Mouse (Mus musculus): ENCODE measurements around the gene Selenoh. TPM values are rescaled to one million over a fixed set of nuclear protein-coding genes. Genes with fewer than 3 reads are reported as not detected.

Selenoh gene
- 83.4 and 90.7 TPM in 2 replicates for polyA plus RNA-seq (2015; fragmentation: Nextera tagmentation; extraction: Ambion mirVana)

DNA sequence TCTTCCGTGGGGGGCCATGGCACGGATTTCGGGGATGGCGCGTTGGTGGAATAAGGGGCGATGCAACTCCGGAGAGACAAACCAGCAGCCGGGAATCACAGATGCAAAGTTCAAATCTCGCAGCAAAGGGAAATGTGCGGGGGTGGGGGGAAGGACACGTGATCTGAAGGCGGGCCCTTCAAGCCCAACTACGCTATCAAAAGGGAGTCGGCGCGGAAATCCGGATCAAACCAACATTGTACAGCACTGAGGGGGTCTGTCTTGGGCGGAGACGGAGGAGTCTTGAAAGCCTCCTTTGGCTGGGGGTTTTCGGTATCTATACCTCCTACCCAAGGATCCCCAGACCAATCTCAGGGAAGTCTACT is at the start of gene Selenoh:
Selenoh (minus strand) TSS at position 202 of the 365 bp plus-strand sequence.
- 1% methylated on average over 20 of the region's 20 CpGs for WGBS
- no peak for TF ChIP-seq CTCF (IDR thresholded peaks at IDR 0.05; ENCODE audit: low read depth)
- H3K27ac ChIP-seq (ENCODE audit: low read depth, low read length), result peak within 1 kb of the TSS; percentile 24
- H3K27me3 ChIP-seq (replicated peaks; ENCODE audit: control insufficient read depth, insufficient read depth, low read length), result no peaks in the 10 kb centered on the region
- peak; percentile 92 for ATAC-seq
- peak within 1 kb of the TSS; percentile 93 for H3K4me3 ChIP-seq (ENCODE audit: low read depth, low read length)
- peak within 1 kb of the TSS; percentile 86 for H3K9ac ChIP-seq (ENCODE audit: low read depth, low read length)
- H3K9me3 ChIP-seq (ENCODE audit: control insufficient read depth), result no peaks in the 10 kb centered on the region
- peaks cover 21% of the 10 kb centered on the region; the same call in 1 of the 2 replicates for H3K36me3 ChIP-seq (ENCODE audit: control insufficient read depth, insufficient read depth)
- peak within 1 kb of the TSS; percentile 90 for H3K4me2 ChIP-seq (replicated peaks; ENCODE audit: low read depth)
- no peaks in the 10 kb centered on the region for H3K4me1 ChIP-seq (replicated peaks; ENCODE audit: control insufficient read depth, insufficient read depth, low read length)

DNA sequence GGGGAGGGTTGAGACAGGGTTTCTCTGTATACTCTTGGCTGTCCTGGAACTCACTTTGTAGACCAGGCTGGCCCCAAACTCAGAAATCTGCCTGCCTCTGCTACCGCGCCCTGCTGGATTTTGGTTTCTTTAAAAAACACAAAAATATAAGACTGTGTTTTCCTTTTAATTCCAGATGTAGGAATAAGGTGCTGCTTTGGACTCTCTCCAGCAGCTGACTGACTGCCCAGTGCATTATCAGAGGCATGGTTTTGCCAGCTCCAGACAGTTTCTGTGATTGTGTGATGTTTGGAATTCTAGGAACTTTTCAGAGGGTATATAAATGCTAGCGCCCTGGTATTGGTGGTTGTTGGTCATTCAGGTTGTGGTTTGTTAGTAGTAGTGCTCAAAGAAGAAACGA is 46.8 kb upstream of the Selenoh start:
- Histone ChIP-seq H3K27me3 (replicated peaks; ENCODE audit: control insufficient read depth, insufficient read depth, low read length) (no peaks in the 10 kb centered on the region), H3K4me1 (replicated peaks; ENCODE audit: control insufficient read depth, insufficient read depth, low read length) (0 out of 2 replicates have a peak, but pooled peaks cover 2% of the 10 kb centered on the region), H3K27ac (ENCODE audit: low read depth, low read length) (no peak overlapping the region), H3K4me3 (ENCODE audit: low read depth, low read length) (no peak overlapping the region), H3K9me3 (ENCODE audit: control insufficient read depth) (no peaks in the 10 kb centered on the region), H3K9ac (ENCODE audit: low read depth, low read length) (no peak overlapping the region), H3K4me2 (replicated peaks; ENCODE audit: low read depth) (no peak overlapping the region), H3K36me3 (ENCODE audit: control insufficient read depth, insufficient read depth) (no peaks in the 10 kb centered on the region)
- no peak for ATAC-seq
- 96% methylated on average over 4 of the region's 4 CpGs for WGBS
- TF ChIP-seq CTCF (IDR thresholded peaks at IDR 0.05; ENCODE audit: low read depth), result no peak

DNA sequence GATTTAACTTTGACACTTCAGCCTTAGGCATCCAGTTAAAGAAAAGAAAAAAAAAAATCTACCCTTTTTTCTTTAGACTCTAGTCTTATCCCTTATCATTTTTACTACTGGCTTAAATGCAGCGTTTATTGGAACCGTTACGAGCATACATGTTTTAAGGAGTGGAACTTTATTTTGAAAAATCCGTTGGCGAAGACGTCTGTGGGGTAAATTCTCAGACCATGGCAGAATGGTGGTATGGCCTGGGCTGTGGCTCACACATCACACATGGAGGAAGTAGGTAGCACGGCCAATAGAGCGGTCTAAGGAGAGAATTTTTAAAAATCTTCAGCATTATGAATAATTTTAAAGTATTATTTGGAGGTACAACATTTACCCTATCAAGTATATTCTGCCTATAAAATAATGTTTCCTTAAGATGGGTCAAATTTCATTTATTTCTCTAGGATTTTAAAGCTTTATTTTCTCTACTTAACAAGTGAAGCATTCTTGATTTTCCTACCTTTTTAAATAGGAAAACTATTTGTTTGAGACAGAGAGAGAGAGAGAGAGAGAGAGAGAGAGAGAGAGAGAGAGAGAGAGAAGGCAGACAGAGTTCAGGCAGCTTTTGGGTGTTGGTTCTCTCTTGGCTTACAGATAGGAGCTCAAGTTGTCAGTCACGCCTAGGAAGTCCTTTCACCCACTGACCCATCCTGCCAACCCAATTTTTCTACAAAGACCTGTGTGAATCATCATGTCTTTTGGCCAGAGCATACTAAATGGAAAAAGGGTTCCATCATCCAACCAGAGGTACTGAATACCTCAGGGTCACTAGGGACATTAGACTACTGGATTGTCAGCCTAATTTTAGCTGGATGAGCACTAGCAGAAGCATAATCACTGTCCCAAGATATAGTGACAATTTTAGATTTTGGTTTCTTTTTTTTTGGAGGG is 46.1 kb upstream of the Selenoh start:
- Histone ChIP-seq H3K4me1 (replicated peaks; ENCODE audit: control insufficient read depth, insufficient read depth, low read length) (0 out of 2 replicates have a peak, but pooled peaks cover 2% of the 10 kb centered on the region), H3K9me3 (ENCODE audit: control insufficient read depth) (no peaks in the 10 kb centered on the region), H3K27ac (ENCODE audit: low read depth, low read length) (0 out of 2 replicates have a peak overlapping the region, but pooled peaks have one; percentile 96), H3K4me3 (ENCODE audit: low read depth, low read length) (peak overlapping the region; percentile 99), H3K27me3 (replicated peaks; ENCODE audit: control insufficient read depth, insufficient read depth, low read length) (no peaks in the 10 kb centered on the region), H3K4me2 (replicated peaks; ENCODE audit: low read depth) (peak overlapping the region; percentile 85), H3K36me3 (ENCODE audit: control insufficient read depth, insufficient read depth) (no peaks in the 10 kb centered on the region), H3K9ac (ENCODE audit: low read depth, low read length) (peak overlapping the region; percentile 93; the same call in 1 of the 2 replicates)
- ATAC-seq, result no peak
- whole genome bisulfite sequencing, result 24% methylated on average over 9 of the region's 9 CpGs
- no peak for TF ChIP-seq CTCF (IDR thresholded peaks at IDR 0.05; ENCODE audit: low read depth)

DNA sequence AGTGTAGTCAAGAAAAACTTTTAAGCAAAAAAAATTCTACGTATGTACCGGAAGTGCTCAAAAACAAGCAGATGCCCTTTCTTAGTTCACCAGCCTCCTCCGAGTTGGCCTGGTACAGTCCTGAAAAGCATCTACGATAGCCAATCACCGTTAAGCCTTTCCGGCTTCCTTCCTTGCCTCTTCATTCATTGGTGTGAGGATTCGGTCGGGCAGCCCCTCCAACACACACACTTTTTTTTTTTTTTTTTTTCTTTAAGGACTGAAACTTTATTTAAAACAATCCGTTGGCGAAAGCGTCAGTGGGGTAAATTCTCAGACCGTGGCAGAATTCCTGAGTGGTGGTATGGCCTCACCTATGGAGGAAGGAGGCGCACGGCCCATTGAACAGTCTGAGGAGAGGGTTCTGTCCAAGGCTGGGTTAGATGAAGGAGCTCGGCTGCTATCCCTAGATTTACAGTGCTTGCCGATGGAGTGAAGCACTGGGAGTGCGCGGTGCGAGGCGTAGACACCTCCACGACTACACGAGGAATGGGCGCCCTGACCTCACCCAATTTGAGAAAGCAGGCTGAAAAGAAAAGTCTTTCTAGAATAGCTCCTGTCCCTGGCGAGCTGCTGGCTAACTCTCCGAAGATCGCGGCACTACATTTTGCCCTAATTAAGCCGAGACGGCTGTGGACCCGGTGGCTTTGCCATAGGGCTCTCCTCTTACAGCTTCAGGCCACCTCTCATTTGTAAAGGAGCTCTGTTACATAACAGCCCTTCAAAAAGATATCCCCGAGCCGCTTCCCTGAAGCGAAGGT is 45.2 kb upstream of the Selenoh start:
- H3K36me3 ChIP-seq (ENCODE audit: control insufficient read depth, insufficient read depth), result peaks cover 3% of the 10 kb centered on the region
- peak overlapping the region; percentile 85 for H3K4me2 ChIP-seq (replicated peaks; ENCODE audit: low read depth)
- under 1% methylated on average over 33 of the region's 33 CpGs for WGBS
- H3K9me3 ChIP-seq (ENCODE audit: control insufficient read depth), result no peaks in the 10 kb centered on the region
- peak overlapping the region; percentile 99 for H3K4me3 ChIP-seq (ENCODE audit: low read depth, low read length)
- H3K27me3 ChIP-seq (replicated peaks; ENCODE audit: control insufficient read depth, insufficient read depth, low read length), result no peaks in the 10 kb centered on the region
- 0 out of 2 replicates have a peak, but pooled peaks have one; percentile 6 for TF ChIP-seq CTCF (IDR thresholded peaks at IDR 0.05; ENCODE audit: low read depth)
- H3K27ac ChIP-seq (ENCODE audit: low read depth, low read length), result peak overlapping the region; percentile 96
- peak overlapping the region; percentile 93 for H3K9ac ChIP-seq (ENCODE audit: low read depth, low read length)
- H3K4me1 ChIP-seq (replicated peaks; ENCODE audit: control insufficient read depth, insufficient read depth, low read length), result 0 out of 2 replicates have a peak, but pooled peaks cover 2% of the 10 kb centered on the region
- ATAC-seq, result peak; percentile 92

DNA sequence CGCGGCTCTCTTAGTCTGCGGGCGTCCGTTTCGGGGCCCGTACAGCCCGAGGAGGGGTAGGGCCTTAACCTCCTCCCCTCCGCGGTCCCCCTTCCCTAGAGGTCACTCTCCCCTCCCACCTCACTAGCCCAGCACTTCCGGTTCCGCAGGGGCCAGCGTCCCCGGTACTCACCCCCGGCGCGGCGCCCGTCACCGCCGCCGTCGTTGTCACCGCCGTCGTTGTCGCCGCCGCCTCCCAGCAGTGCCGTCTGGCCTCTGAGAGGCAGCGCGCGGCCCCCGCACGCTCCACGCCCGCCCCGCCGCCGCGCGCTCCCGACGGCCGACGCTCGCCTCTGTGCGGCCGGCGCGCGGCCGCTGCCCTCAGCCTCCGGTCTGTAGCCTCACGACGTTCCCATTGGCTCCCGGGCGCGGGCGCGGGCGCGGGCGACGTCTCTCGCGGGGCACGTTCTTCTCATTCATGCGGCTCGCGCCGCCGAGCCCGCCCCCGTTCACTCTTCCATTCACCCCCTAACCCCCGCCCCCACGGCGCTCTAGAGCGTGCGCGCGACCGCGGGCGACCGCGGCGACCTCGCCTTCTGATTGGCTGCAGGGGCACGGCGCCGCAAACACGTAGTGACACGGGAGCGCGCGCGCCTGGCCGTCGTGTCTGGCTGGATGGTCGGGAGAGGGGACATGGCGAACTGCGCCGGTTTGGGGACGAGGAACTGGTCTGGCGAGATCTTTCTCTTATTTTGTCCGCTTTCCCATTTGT is 44.4 kb upstream of the Selenoh start, which contains the start of gene Zdhhc5:
Zdhhc5 (minus strand) TSS at position 370 of the 751 bp plus-strand sequence.
- Histone ChIP-seq H3K27me3 (replicated peaks; ENCODE audit: control insufficient read depth, insufficient read depth, low read length) (no peaks in the 10 kb centered on the region), H3K4me1 (replicated peaks; ENCODE audit: control insufficient read depth, insufficient read depth, low read length) (0 out of 2 replicates have a peak, but pooled peaks cover 2% of the 10 kb centered on the region), H3K27ac (ENCODE audit: low read depth, low read length) (peak within 1 kb of the TSS; percentile 96), H3K9ac (ENCODE audit: low read depth, low read length) (peak within 1 kb of the TSS; percentile 93), H3K36me3 (ENCODE audit: control insufficient read depth, insufficient read depth) (peaks cover 10% of the 10 kb centered on the region), H3K4me3 (ENCODE audit: low read depth, low read length) (peak within 1 kb of the TSS; percentile 99), H3K9me3 (ENCODE audit: control insufficient read depth) (no peaks in the 10 kb centered on the region), H3K4me2 (replicated peaks; ENCODE audit: low read depth) (peak within 1 kb of the TSS; percentile 85)
- TF ChIP-seq CTCF (IDR thresholded peaks at IDR 0.05; ENCODE audit: low read depth), result no peak
- under 1% methylated on average over 97 of the region's 107 CpGs for WGBS
- peak; percentile 97 for ATAC-seq
